Mouse (Mus musculus): ENCODE measurements around the gene Map3k1.

- TF ChIP-seq POLR2A (IDR thresholded peaks at IDR 0.05; ENCODE audit: borderline replicate concordance, extremely low read depth, low read depth, low read length) = no peak
- TF ChIP-seq CTCF (IDR thresholded peaks at IDR 0.05; ENCODE audit: insufficient read depth, low read length) = no peak
Measured at GRCm38 (mm10) chr13:111786584-111786983, 22.2 kb downstream of the Map3k1 start.
